Mouse (Mus musculus) bone marrow macrophage, adult 2 months (primary cell): ENCODE data around the gene Abcd3.

Source experiments
- CTCF ChIP-seq: IDR thresholded peaks from 2 replicates; pipeline ENCODE4 v1.5.1; 2012; ENCODE audit warnings: low read depth, mild to moderate bottlenecking, low read length, moderate library complexity
- POLR2A ChIP-seq: IDR thresholded peaks from 2 replicates; pipeline ENCODE4 v1.6.1; 2012; ENCODE audit warnings: mild to moderate bottlenecking, low read depth, low read length, borderline replicate concordance

DNA sequence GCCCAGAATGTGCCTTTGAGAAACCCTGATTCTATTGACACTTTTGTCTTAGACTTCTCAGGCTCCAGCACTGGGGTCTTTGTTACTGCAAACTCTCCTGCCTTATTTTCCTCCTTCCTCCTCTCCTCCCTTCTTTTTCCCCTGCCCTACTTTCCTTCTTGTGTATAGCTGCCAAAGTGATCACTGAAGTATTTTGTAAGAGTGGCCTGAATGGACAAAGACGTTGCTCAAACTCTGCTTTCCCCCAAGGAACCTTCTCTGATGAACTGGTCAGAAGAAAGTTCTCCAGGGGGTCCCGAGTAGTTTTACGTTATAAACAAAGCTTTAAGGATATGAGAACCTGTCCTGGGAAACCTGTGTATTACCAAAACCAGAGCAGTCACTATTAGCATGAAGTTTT lies 95.4 kb downstream of the Abcd3 start:
- no peak for TF ChIP-seq CTCF
- no peak for TF ChIP-seq POLR2A
